Mouse (Mus musculus) liver, embryonic 14.5 days (tissue): ENCODE measurements at regions not wholly inside any gene's neighbourhood (a gene's known extent, or its start where the extent isn't known, plus 50 kb on each side); places are given as distances from the start of the nearest gene placed in this dataset.

Experiments used
- CTCF ChIP-seq: IDR thresholded peaks from 2 replicates; pipeline ENCODE4 v1.5.1; 2016; ENCODE audit warnings: antibody characterized with exemption, low read depth, control low read depth
- EP300 ChIP-seq: IDR thresholded peaks from 2 replicates; pipeline ENCODE4 v1.6.1; 2016; ENCODE audit warnings: antibody characterized with exemption, low read depth

DNA sequence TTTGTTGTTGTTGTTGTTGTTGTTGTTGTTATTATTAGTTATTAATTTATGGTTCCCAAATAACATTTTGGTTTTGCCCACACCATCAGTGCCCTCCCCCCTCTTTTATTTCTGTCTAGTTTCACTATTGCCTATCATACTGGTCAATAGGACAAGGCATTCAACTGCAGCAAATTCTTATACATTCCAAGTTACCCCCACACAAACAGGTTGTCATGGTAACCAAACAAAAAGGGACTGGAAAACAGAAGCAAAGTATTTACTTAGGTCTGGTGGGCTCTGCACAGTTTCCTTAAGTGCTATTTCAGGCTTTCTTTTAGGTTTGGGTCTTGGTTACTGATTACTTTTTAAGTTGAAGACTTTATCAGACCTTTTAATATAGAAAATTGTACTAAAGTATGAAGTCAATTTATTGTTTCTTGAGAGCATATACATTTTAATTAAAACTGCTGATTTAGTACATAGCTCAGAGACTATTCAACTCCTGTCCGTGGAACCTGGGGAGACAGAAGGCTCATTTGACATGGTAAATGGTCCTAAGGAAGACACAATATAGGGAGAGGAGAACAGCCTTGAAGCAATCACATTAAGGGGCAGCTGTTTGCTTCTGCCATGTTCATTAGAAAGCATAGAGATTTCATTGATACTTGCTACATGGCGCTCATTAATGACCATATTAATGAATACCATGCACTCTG lies 90.3 kb downstream of the Brms1l start:
- TF ChIP-seq CTCF (no peak), EP300 (no peak)
